9 mouse cellular contexts compared by ENCODE assay signal in the genomic region with DNA sequence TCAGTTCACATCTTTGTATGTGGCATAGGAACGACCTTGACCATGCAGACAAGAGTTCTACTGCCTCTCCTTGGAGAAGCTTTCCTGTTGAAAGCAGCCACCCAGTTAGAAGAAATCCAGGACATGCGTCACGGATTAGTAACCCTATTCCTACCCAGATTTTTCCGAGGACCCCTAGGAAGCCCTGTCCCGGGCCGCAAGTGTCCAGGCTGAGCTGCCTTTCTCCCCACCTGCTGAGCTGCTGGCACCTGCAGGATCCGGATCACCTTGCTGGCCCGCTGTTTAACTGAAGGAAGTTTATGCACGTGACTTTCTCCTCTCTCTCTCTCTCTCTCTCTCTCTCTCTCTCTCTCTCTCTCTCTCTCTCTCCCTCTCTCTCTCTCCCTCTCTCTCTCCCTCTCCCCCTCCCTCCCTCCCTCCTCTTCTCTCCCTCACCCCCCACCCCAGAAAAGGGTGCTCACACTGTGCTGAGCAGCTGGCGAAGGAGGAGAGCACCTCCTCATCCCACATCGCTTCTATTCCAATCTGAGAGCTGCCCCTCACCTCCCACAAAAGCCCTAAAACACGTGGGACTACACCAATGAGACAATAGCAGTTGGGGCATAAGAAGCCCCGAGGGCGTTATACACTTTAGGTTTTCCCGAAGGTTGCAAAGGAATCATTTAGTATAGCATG. TPM values are rescaled to one million over a fixed set of nuclear protein-coding genes. Genes with fewer than 3 reads are reported as not detected.
DNase-seq lines count a peak whose midpoint lies in the region; ATAC-seq lines count a peak whose summit lies in the region.
"Had no signal": no experiment of that assay in that cellular context is flagged by ENCODE, and none has a peak within 500 bp of the region (broad histone marks: within the 10 kb centered on the region; RNA-seq: fewer than 3 reads in every experiment).

No protein-coding gene starts in this region.

- 3% methylated on average over 15 of the region's 15 CpGs for WGBS in heart, embryonic 15.5 days
- 2% methylated on average over 15 of the region's 15 CpGs for WGBS in midbrain, embryonic 15.5 days

- H3K4me3 ChIP-seq in heart, embryonic 15.5 days: peak overlapping the region; percentile 69
- H3K4me3 ChIP-seq in midbrain, embryonic 15.5 days: peak overlapping the region; percentile 68

- no peaks in the 10 kb centered on the region for H3K36me3 ChIP-seq in heart, embryonic 15.5 days
- no peaks in the 10 kb centered on the region for H3K36me3 ChIP-seq in midbrain, embryonic 15.5 days (replicated peaks)

- peak overlapping the region; percentile 82 for H3K27ac ChIP-seq in heart, embryonic 15.5 days
- peak overlapping the region; percentile 86; the same call in 1 of the 2 replicates for H3K27ac ChIP-seq in midbrain, embryonic 15.5 days

- no peaks in the 10 kb centered on the region for H3K9me3 ChIP-seq in heart, embryonic 15.5 days (replicated peaks)
- H3K9me3 ChIP-seq in midbrain, embryonic 15.5 days: no peaks in the 10 kb centered on the region

- ATAC-seq in heart, embryonic 15.5 days (replicated peaks; ENCODE audit: insufficient number of reproducible peaks, insufficient read depth, low FRiP score, low read depth): 0 out of 2 replicates have a peak, but pooled peaks have one; percentile 2
- peak; percentile 53 for ATAC-seq in midbrain, embryonic 15.5 days (replicated peaks)

- peak overlapping the region; percentile 94 for H3K4me2 ChIP-seq in heart, embryonic 15.5 days
- H3K4me2 ChIP-seq in midbrain, embryonic 15.5 days: peak overlapping the region; percentile 71

- H3K9ac ChIP-seq in heart, embryonic 15.5 days: no peak overlapping the region
- H3K9ac ChIP-seq in midbrain, embryonic 15.5 days: no peak overlapping the region

- H3K4me1 ChIP-seq in heart, embryonic 15.5 days (replicated peaks): peaks cover 37% of the 10 kb centered on the region
- H3K4me1 ChIP-seq in midbrain, embryonic 15.5 days: peaks cover 24% of the 10 kb centered on the region

- H3K27me3 ChIP-seq in heart, embryonic 15.5 days: no peaks in the 10 kb centered on the region
- H3K27me3 ChIP-seq in midbrain, embryonic 15.5 days (replicated peaks): no peaks in the 10 kb centered on the region

- DNase-seq in heart, adult 18-20 months: peak; percentile 9 to 23
- DNase-seq in heart, adult 9 months (ENCODE audit: low spot score in 2 of 2): no peak
- DNase-seq in embryo, embryonic 11 days: peak; percentile 29
- DNase-seq in kidney, postnatal 25 days: peak; percentile 47 to 82
- peak; percentile 42 to 53 for DNase-seq in thymus, postnatal 36 days
- no peak for DNase-seq in ovary, postnatal 10 days (ENCODE audit: low spot score)

RNA-seq across cellular contexts. Expression of gene Rragd, which starts 0.7 kb away (rescaled TPM):
- 100 to 1,000 TPM in 1 of 2 experiments, 10 to 100 TPM in 1; 95.4 to 110 TPM for total RNA-seq in heart, adult 18-20 months (2021)
- polyA plus RNA-seq in heart, embryonic 15.5 days (2015; fragmentation: Nextera tagmentation; extraction: Ambion mirVana): 42.1 and 52.3 TPM in 2 replicates
- 31.3 and 32.2 TPM in 2 replicates for polyA plus RNA-seq in midbrain, embryonic 15.5 days (2015; fragmentation: Nextera tagmentation; extraction: Ambion mirVana)
- total RNA-seq: MEL had no signal

RNA-seq across cellular contexts. Expression of gene Ankrd6, which starts 31.5 kb away (rescaled TPM):
- 1 to 10 TPM; 4.8 to 5.9 TPM for total RNA-seq in heart, adult 18-20 months (2021)
- polyA plus RNA-seq in heart, embryonic 15.5 days (2015; fragmentation: Nextera tagmentation; extraction: Ambion mirVana): 4.1 and 6.3 TPM in 2 replicates
- polyA plus RNA-seq in midbrain, embryonic 15.5 days (2015; fragmentation: Nextera tagmentation; extraction: Ambion mirVana): 32.2 and 32.4 TPM in 2 replicates

RNA-seq across cellular contexts. Expression of gene Ube2j1, which starts 49.0 kb away (rescaled TPM):
- total RNA-seq in heart, adult 18-20 months (2021): 10 to 100 TPM; 38.7 to 43.1 TPM
- 32.5 and 34.6 TPM in 2 replicates for polyA plus RNA-seq in heart, embryonic 15.5 days (2015; fragmentation: Nextera tagmentation; extraction: Ambion mirVana)
- polyA plus RNA-seq in midbrain, embryonic 15.5 days (2015; fragmentation: Nextera tagmentation; extraction: Ambion mirVana): 58.1 and 60.6 TPM in 2 replicates

Comparison
In these comparisons a context has a peak if more than half of its experiments do, and no peak if none do; other contexts are left out.
1. DNase-seq: peak in heart, adult 18-20 months (2 of 2), embryo, embryonic 11 days (single experiment), kidney, postnatal 25 days (2 of 2) and thymus, postnatal 36 days (2 of 2); none in heart, adult 9 months (0 of 2) and ovary, postnatal 10 days (single experiment).